Mouse (Mus musculus) G1E (cell line): Measurements from ENCODE around the gene Mrpl2.

ENCODE experiments used
- CTCF ChIP-seq: IDR thresholded peaks from 2 replicates; pipeline ENCODE4 v1.5.1; 2012; ENCODE audit warnings: low read depth, low read length, inconsistent platforms, mixed read lengths
- GATA1 ChIP-seq: IDR thresholded peaks from 2 replicates; pipeline ENCODE4 v1.6.1; 2012; ENCODE audit warnings: borderline replicate concordance, low read length, inconsistent platforms, mixed read lengths

- no peak for TF ChIP-seq CTCF
- no peak for TF ChIP-seq GATA1
These were observed 42.8 kb upstream of the Mrpl2 start for GRCm38 (mm10) chr17:46603229-46603628.
